Mouse (Mus musculus): ENCODE data around the gene Dock8. TPM values are rescaled to one million over a fixed set of nuclear protein-coding genes. Genes with fewer than 3 reads are reported as not detected.

The Dock8 gene
- polyA plus RNA-seq (2017; shearing (Covaris generic)), result 100 to 1,000 TPM in 1 of 3 experiments, 10 to 100 TPM in 2; 86.4 to 117 (median 93.6) TPM

- ATAC-seq, result peak; percentile 76
These were observed at the start of gene Dock8 for GRCm38 (mm10) chr19:24999201-24999886. Gene Dock8, plus strand, starts transcription at chr19:24999534.

DNA sequence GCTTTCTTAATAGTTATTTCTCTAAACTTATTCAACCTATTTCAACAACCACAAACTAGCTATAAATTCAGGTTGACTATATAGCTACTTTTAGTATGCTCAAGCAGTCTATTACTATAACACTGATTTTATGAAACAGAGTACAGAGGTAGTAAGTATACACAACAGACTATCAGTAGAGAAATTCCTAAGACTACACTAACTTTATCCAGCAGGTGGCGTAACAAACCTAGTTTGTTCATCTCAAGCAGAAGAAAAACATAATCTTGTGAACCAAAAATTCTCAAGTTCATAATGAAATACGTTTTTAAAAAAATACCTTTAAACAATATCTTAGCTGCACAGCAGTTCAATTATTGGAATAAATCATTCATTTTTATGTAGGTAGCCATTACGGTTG lies 40.8 kb upstream of the Dock8 start:
- no peak for ATAC-seq

- peak; percentile 99 for ATAC-seq
These were observed 38.0 kb upstream of the Dock8 start, which contains the start of gene Cbwd1 for GRCm38 (mm10) chr19:24961172-24961962. Gene Cbwd1, minus strand, starts transcription at chr19:24961610.

DNA sequence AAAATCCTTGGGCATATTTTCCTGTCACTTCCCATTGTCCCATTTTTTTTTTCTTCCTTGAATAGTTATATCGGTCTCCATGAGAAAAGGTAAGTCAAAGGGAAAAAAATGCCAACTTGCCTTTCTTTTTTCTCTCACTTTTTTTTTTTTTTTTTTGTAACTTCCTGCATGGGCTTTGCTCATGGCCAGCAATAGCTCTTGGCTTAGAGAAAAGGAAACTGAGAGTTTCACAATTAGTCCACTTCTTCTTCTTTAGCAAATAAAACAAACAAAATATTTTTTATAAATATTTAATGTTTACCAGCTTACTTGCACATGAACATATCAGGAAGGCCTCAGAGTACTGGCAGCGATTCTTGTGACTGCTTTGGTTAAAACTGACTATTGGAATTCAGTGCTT lies 33.1 kb upstream of the Dock8 start:
- no peak for ATAC-seq

DNA sequence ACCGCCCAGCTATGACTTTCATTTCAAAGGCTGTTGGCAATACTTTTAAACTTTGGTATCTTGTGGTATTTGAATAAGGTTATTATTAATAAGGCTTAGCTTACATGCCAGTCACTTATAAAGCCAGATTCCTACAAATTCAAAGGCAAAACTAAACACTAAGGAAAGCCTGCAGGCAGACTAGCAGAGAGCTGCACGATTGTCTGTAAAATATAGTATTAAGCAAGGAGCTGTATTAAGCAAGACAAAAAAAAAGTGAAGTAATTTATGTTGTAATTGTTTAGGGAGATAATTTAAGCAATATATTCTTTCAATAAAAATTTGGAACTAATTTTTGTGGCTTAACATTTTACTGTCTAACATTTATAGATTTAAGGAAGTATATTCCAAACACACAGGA lies 32.4 kb upstream of the Dock8 start:
- no peak for ATAC-seq

- peak; percentile 99 for ATAC-seq
These were observed 28.0 kb upstream of the Dock8 start for GRCm38 (mm10) chr19:24971307-24971706.

DNA sequence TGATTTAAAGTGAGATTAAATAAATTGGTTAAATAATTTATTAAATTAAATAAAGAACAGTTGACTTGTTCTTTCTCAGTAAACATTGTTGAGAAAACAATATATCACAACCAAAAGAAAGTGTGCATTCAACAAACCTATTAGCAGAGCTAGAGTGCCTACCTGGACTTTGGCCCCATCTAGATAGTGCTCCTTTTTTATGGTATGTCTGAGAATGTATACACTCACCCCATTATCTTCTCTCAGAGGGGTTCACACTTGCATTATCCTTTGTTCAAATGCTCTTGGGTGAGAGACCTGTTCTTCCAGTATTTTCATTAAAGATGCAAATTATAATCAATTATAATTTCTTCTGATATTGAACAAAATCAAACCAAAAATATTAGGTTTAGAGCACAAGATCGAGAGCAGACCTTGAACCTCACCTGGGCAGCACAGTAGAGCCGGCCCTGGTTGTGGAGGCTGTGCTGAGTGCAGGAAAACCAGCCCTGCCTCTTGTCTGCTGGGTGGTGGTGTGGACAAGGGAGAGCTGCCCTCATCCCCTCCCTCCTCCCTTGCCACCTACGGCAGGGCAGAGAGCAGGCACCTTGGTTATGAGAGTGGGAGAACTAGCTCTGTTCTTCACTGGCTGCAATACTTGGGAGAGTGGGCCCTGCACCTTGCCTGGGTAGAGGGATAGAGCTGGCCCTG lies 26.5 kb upstream of the Dock8 start:
- ATAC-seq, result no peak

GRCm38 (mm10) chr19:24977991-24978390 lies 21.3 kb upstream of the Dock8 start:
- ATAC-seq, result no peak

GRCm38 (mm10) chr19:24978852-24979842 lies 20.2 kb upstream of the Dock8 start:
- ATAC-seq, result no peak

DNA sequence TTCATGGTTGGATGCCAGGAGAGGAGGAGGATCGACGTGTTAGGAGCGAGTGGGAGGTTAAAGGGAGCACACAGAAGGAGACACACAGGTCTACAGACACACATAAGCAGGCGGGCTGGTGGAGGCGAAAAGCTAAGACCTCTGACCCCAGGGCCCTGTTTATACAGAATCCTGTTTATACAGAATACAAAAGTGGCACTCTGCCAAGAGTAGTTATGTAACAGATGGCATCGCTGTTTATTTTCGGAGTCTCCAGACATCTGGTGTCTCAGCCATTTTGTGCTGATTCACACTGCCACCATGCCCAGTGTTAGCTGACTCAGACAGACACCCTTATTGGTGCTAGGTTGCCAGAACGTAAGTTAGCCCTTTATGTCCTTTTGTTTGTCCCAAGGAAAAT lies 18.0 kb upstream of the Dock8 start:
- ATAC-seq, result no peak

DNA sequence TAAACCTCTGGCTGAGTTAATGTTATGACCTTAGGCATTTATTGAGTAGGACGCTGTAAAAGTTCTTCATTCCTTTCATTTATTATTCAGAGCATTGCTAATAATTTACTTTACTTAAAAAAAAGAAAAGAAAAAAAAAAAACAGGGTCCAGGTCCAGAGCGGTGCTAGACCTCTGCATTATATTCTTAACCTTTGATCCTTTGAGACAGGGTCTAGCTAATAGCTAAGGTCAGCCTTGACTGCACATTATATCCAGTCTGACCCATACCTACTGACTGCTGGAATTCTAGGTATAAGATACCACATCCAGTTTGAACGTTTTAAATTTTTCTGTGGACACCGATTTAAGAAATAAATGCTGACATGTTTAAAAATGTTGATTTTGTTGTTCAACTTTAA lies 16.3 kb upstream of the Dock8 start:
- ATAC-seq, result no peak

GRCm38 (mm10) chr19:24983857-24984498 lies 15.4 kb upstream of the Dock8 start:
- ATAC-seq, result peak; percentile 71

DNA sequence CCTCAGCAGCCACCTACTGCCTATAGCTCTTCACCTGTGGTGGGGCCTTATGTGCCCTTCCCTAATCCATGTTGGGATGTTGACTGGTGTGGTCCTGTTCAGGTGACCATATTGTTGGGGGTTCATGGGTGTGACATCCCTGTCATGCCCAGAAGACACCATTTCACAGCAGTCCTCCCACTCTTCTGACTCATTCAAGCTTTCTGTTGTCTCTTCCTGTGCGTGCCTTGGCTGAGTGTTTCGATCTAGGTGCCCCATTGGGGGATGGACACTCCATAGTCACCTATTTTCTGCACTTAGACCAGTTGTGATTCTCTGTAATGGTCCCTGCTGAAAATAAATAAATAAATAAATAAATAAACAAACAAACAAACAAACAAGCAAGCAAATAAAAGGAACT lies 14.3 kb upstream of the Dock8 start:
- peak; percentile 73 for ATAC-seq

GRCm38 (mm10) chr19:24987355-24987754 lies 12.0 kb upstream of the Dock8 start:
- ATAC-seq, result no peak

GRCm38 (mm10) chr19:24988831-24989230 lies 10.5 kb upstream of the Dock8 start:
- no peak for ATAC-seq

GRCm38 (mm10) chr19:24990138-24990822 lies 9.1 kb upstream of the Dock8 start:
- ATAC-seq, result no peak

DNA sequence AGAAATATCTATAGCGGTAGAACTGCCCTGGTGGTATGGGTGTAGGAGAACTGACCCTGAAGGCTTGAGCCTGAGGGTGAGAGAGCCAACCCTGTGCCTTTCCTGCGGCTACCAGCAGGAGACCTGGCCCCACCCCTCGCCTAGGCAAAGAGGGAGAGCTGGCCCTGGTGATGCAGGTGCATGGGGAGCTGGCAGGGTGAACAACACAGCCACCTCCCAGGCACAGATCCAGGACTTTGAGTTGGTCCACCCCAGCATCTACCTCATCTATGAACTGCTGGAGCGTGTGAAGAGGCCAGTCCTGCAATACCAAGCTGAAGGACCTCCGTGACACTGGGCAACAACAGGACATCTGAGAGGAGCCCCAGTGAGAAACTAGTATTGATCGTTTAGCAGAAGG lies 5.8 kb upstream of the Dock8 start:
- ATAC-seq, result no peak

- ATAC-seq, result no peak
These were observed 4.4 kb upstream of the Dock8 start for GRCm38 (mm10) chr19:24994900-24995299.

- no peak for ATAC-seq
These were observed 2.3 kb upstream of the Dock8 start for GRCm38 (mm10) chr19:24996815-24997704.

DNA sequence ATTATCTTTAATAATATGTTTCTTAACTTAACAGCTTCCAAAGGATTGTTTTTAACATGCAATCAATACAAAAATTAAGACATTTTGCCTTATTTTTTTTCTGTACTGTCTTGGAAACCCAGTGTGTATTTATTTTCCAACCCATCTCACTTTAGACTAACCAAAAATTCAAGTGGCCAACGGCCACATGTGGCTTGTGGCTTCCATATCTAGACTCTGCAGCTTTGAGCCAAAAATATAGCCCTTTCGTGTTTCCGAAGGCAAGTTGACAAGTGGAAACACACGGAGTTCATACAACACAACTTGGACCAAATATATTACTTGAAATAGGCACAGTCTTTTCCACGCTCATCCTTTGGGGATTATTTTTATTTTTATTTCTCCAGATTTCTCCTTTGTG lies 773 bp upstream of the Dock8 start:
- ATAC-seq, result no peak
